Mouse (Mus musculus): ENCODE measurements around the gene Psip1.

Gene Psip1

GRCm38 (mm10) chr4:83417820-83418186 is 68.5 kb downstream of the Psip1 start:
- DNase-seq (ENCODE audit: low read depth): no peak

GRCm38 (mm10) chr4:83417160-83417819 is 69.0 kb downstream of the Psip1 start, which contains the start of gene Snapc3:
Snapc3 (plus strand) TSS chr4:83417724.
- peak; percentile 91 for DNase-seq (ENCODE audit: low read depth)

- no peak for DNase-seq (ENCODE audit: low read depth)
These were observed 71.9 kb downstream of the Psip1 start for GRCm38 (mm10) chr4:83414241-83414824.

- DNase-seq (ENCODE audit: low read depth): peak; percentile 14
These were observed 74.2 kb downstream of the Psip1 start for GRCm38 (mm10) chr4:83412060-83412459.

GRCm38 (mm10) chr4:83409867-83410505 is 76.3 kb downstream of the Psip1 start:
- no peak for DNase-seq (ENCODE audit: low read depth)

- no peak for DNase-seq (ENCODE audit: low read depth)
These were observed 78.6 kb downstream of the Psip1 start for GRCm38 (mm10) chr4:83407688-83408087.
